Mouse (Mus musculus) G1E (cell line): ENCODE results near the gene Rere.

Source experiments
- CTCF ChIP-seq: IDR thresholded peaks from 2 replicates; pipeline ENCODE4 v1.5.1; 2012; ENCODE audit warnings: low read depth, low read length, inconsistent platforms, mixed read lengths
- GATA1 ChIP-seq: IDR thresholded peaks from 2 replicates; pipeline ENCODE4 v1.6.1; 2012; ENCODE audit warnings: borderline replicate concordance, low read length, inconsistent platforms, mixed read lengths
- GATA2 ChIP-seq: IDR thresholded peaks from 2 replicates; pipeline ENCODE4 v1.6.1; 2012; ENCODE audit warnings: low read depth, low read length, inconsistent platforms, borderline replicate concordance
- POLR2AphosphoS5 ChIP-seq: IDR thresholded peaks from 2 replicates; pipeline ENCODE4 v1.6.1; 2012; ENCODE audit warnings: low read depth, low read length, inconsistent platforms; ENCODE audit not compliant: insufficient replicate concordance
- TAL1 ChIP-seq: conservative IDR thresholded peaks from 2 replicates; pipeline ENCODE4 v1.6.1; 2012; ENCODE audit warnings: low read depth, low read length, inconsistent platforms, mixed read lengths

GRCm38 (mm10) chr4:150655989-150656388 lies 374.5 kb downstream of the Rere start:
- TF ChIP-seq CTCF: peak; percentile 85
- no peak for TF ChIP-seq GATA1
- TF ChIP-seq TAL1: no peak
- TF ChIP-seq GATA2: no peak
- TF ChIP-seq POLR2AphosphoS5: no peak
